In the genomic region with DNA sequence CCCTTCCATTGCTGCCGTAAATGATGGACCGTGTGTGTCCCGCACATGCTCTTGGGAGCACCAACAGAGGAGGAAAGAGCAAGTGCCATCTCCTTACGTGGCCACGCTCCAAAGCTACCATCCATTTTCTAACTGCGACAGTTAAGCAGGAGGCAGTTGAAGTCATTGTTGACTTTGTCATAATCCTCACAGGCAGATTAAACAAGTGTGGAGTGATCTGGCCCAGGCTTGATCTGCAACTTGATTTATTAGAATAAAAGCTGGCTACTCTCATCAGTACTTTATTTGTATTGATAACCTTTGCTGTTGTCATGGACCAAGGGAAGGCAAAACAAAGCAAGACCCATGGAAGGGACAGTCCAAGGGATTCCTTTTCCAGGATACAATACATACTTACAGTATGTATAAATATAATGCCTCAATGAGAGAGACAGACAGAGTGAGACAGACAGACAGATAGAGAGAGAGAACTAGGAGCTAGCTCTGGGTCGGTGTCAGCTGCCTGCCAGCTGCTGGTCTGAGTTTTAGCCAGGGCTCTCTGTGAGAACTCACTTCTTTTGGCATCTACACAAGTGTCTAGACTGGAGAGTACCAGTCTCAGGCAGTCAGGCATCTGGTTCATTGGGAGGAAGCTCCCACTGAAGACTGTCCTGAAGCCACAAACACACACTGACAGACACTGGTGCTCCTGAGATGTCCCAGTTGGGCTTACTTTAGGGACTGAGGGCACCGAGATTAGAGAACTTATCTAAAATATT, we compare ENCODE assay signal across 19 mouse cellular contexts. TPM values are rescaled to one million over a fixed set of nuclear protein-coding genes. Genes with fewer than 3 reads are reported as not detected.
DNase-seq lines count a peak whose midpoint lies in the region; ATAC-seq and TF ChIP-seq lines count a peak whose summit lies in the region.
"Had no signal": no experiment of that assay in that cellular context is flagged by ENCODE, and none has a peak within 500 bp of the region (broad histone marks: within the 10 kb centered on the region; RNA-seq: fewer than 3 reads in every experiment).

No protein-coding gene starts in this region.

- no peaks in the 10 kb centered on the region for H3K27me3 ChIP-seq in lung, embryonic 15.5 days
- H3K27me3 ChIP-seq in midbrain, postnatal 0 days (ENCODE audit: insufficient read depth, low read length) = no peaks in the 10 kb centered on the region
- H3K27me3 ChIP-seq in midbrain, embryonic 15.5 days (replicated peaks) = no peaks in the 10 kb centered on the region
- H3K27me3 ChIP-seq: CH12.LX; embryonic facial prominence, embryonic 15.5 days; forebrain, embryonic 15.5 days; heart, embryonic 12.5 days; hindbrain, embryonic 15.5 days; Patski had no signal

- no peak overlapping the region for H3K4me2 ChIP-seq in lung, embryonic 15.5 days
- no peak overlapping the region for H3K4me2 ChIP-seq in midbrain, postnatal 0 days (ENCODE audit: low read depth, low read length, poor library complexity, severe bottlenecking)
- H3K4me2 ChIP-seq in midbrain, embryonic 15.5 days = no peak overlapping the region
- H3K4me2 ChIP-seq: embryonic facial prominence, embryonic 15.5 days; forebrain, embryonic 15.5 days; heart, embryonic 12.5 days; hindbrain, embryonic 15.5 days had no signal

- no peaks in the 10 kb centered on the region for H3K9me3 ChIP-seq in lung, embryonic 15.5 days
- H3K9me3 ChIP-seq in midbrain, postnatal 0 days (ENCODE audit: low read length) = no peaks in the 10 kb centered on the region
- no peaks in the 10 kb centered on the region for H3K9me3 ChIP-seq in midbrain, embryonic 15.5 days
- H3K9me3 ChIP-seq: embryonic facial prominence, embryonic 15.5 days; forebrain, embryonic 15.5 days; heart, embryonic 12.5 days; hindbrain, embryonic 15.5 days had no signal

- 44% methylated on average over 8 of the region's 8 CpGs for WGBS in lung, embryonic 15.5 days
- WGBS in midbrain, postnatal 0 days = 92% methylated on average over 8 of the region's 8 CpGs
- 94% methylated on average over 8 of the region's 8 CpGs for WGBS in midbrain, embryonic 15.5 days

- no peak overlapping the region for H3K9ac ChIP-seq in lung, embryonic 15.5 days
- no peak overlapping the region for H3K9ac ChIP-seq in midbrain, postnatal 0 days (replicated peaks; ENCODE audit: low read length, poor library complexity, severe bottlenecking)
- no peak overlapping the region for H3K9ac ChIP-seq in midbrain, embryonic 15.5 days
- H3K9ac ChIP-seq: embryonic facial prominence, embryonic 15.5 days; forebrain, embryonic 15.5 days; heart, embryonic 12.5 days; hindbrain, embryonic 15.5 days had no signal

- H3K27ac ChIP-seq in lung, embryonic 15.5 days = no peak overlapping the region; the same call in 1 of the 2 replicates
- H3K27ac ChIP-seq in midbrain, postnatal 0 days (ENCODE audit: low read depth, low read length) = no peak overlapping the region
- H3K27ac ChIP-seq in midbrain, embryonic 15.5 days = no peak overlapping the region
- H3K27ac ChIP-seq: embryonic facial prominence, embryonic 15.5 days; forebrain, embryonic 15.5 days; heart, adult 2 months; hindbrain, embryonic 15.5 days had no signal

- peak; percentile 61 for DNase-seq in heart, adult 11 months
- no peak for DNase-seq in heart, adult 8-10 months (ENCODE audit: low spot score)
- no peak for DNase-seq in lung, postnatal 25 days (ENCODE audit: low spot score)
- DNase-seq in midbrain, postnatal 0 days (ENCODE audit: low spot score) = peak; percentile 42
- DNase-seq in gastrocnemius, postnatal 25 days = no peak
- DNase-seq: adrenal gland, adult 2 months; adrenal gland, postnatal 25 days; cerebellum, adult 2 months; cerebellum, postnatal 25 days; heart, adult 2 months had no signal

- ATAC-seq in lung, embryonic 15.5 days (ENCODE audit: borderline replicate concordance, extremely low read depth, low FRiP score, low TSS enrichment) = peak; percentile 25; the same call in 1 of the 2 replicates
- ATAC-seq in midbrain, postnatal 0 days (ENCODE audit: low FRiP score) = no peak
- no peak for ATAC-seq in midbrain, embryonic 15.5 days (replicated peaks)
- ATAC-seq: forebrain, embryonic 15.5 days; Patski had no signal

- H3K4me3 ChIP-seq in lung, embryonic 15.5 days = no peak overlapping the region
- H3K4me3 ChIP-seq in midbrain, postnatal 0 days (ENCODE audit: low read depth, low read length) = no peak overlapping the region
- no peak overlapping the region for H3K4me3 ChIP-seq in midbrain, embryonic 15.5 days
- H3K4me3 ChIP-seq: embryonic facial prominence, embryonic 15.5 days; erythroblast, embryonic 14.5 days; forebrain, embryonic 15.5 days; heart, adult 2 months; heart, embryonic 12.5 days; hindbrain, embryonic 15.5 days had no signal

- no peaks in the 10 kb centered on the region for H3K36me3 ChIP-seq in lung, embryonic 15.5 days
- no peaks in the 10 kb centered on the region for H3K36me3 ChIP-seq in midbrain, postnatal 0 days (ENCODE audit: insufficient read depth, low read length)
- H3K36me3 ChIP-seq in midbrain, embryonic 15.5 days (replicated peaks) = no peaks in the 10 kb centered on the region
- H3K36me3 ChIP-seq: embryonic facial prominence, embryonic 15.5 days; forebrain, embryonic 15.5 days; heart, embryonic 12.5 days; hindbrain, embryonic 15.5 days had no signal

- H3K4me1 ChIP-seq in lung, embryonic 15.5 days = peaks cover 22% of the 10 kb centered on the region; the same call in 1 of the 2 replicates
- H3K4me1 ChIP-seq in midbrain, postnatal 0 days (ENCODE audit: insufficient read depth, low read length) = no peaks in the 10 kb centered on the region
- no peaks in the 10 kb centered on the region for H3K4me1 ChIP-seq in midbrain, embryonic 15.5 days
- H3K4me1 ChIP-seq: embryonic facial prominence, embryonic 15.5 days; forebrain, embryonic 15.5 days; hindbrain, embryonic 15.5 days had no signal

- no peak for TF ChIP-seq CTCF in midbrain, postnatal 0 days (IDR thresholded peaks at IDR 0.05)

RNA-seq across cellular contexts. Expression of a gene that starts 54.4 kb away (rescaled TPM):
- 1 to 10 TPM; 2.7 to 3.7 (median 3.3) TPM for total RNA-seq in heart, adult 8-10 months (2022)
- polyA plus RNA-seq in lung, embryonic 15.5 days (2015; fragmentation: Nextera tagmentation; extraction: Ambion mirVana) = 23.4 and 24.3 TPM in 2 replicates
- 7.5 and 9.4 TPM in 2 replicates for total RNA-seq in midbrain, postnatal 0 days (2014; rRNA removed)
- 32.2 and 32.5 TPM in 2 replicates for polyA plus RNA-seq in midbrain, postnatal 0 days (2015; fragmentation: Nextera tagmentation; extraction: Ambion mirVana)
- 27.2 and 28.4 TPM in 2 replicates for polyA plus RNA-seq in midbrain, embryonic 15.5 days (2015; fragmentation: Nextera tagmentation; extraction: Ambion mirVana)
- 1 to 10 TPM; 3.5 to 4.2 TPM for total RNA-seq in gastrocnemius, postnatal 25 days (2021)

Comparison
In these comparisons a context has a peak if more than half of its experiments do, and no peak if none do; other contexts are left out.
1. DNase-seq: peak in heart, adult 11 months (single experiment) and midbrain, postnatal 0 days (single experiment); none in heart, adult 8-10 months (single experiment), lung, postnatal 25 days (single experiment) and gastrocnemius, postnatal 25 days (single experiment).